Comparison of ENCODE assay signal across 21 mouse cellular contexts in the genomic region with DNA sequence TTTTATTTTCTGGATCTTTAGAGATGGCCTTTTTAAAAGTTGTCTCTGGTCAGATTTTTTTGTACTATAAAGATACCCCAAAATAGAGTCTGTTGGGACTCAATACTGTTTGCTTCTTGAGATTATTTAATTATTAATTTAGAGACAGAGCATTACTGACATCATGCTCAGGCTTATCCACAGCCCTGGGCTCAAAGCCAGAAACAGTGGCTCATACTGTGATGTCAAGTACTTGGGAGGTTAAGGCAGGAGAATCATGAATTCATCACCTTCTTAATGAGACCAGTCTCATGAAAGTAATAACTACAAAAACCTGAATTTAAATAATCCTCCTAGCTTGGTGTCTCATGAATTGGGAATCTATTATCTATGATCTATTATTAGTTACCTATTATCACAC. TPM values are rescaled to one million over a fixed set of nuclear protein-coding genes. Genes with fewer than 3 reads are reported as not detected.
DNase-seq lines count a peak whose midpoint lies in the region; ATAC-seq and TF ChIP-seq lines count a peak whose summit lies in the region.
"Had no signal": no experiment of that assay in that cellular context is flagged by ENCODE, and none has a peak within 500 bp of the region (broad histone marks: within the 10 kb centered on the region; RNA-seq: fewer than 3 reads in every experiment).

No protein-coding gene starts in this region.

- no peak overlapping the region for H3K4me3 ChIP-seq in midbrain, embryonic 14.5 days (replicated peaks; ENCODE audit: low read depth, low read length)
- no peak overlapping the region for H3K4me3 ChIP-seq in midbrain, embryonic 13.5 days (replicated peaks)
- H3K4me3 ChIP-seq: embryonic facial prominence, embryonic 12.5 days; erythroblast, embryonic 14.5 days; forebrain, embryonic 13.5 days; heart, embryonic 10.5 days; liver, embryonic 15.5 days; midbrain, embryonic 15.5 days had no signal

- H3K36me3 ChIP-seq in midbrain, embryonic 14.5 days (ENCODE audit: control insufficient read depth, insufficient read depth, low read length) = peaks cover 75% of the 10 kb centered on the region
- peaks cover 51% of the 10 kb centered on the region for H3K36me3 ChIP-seq in midbrain, embryonic 13.5 days

- no peak for TF ChIP-seq POLR2A in brain, embryonic 14.5 days (IDR thresholded peaks at IDR 0.05; ENCODE audit: borderline replicate concordance, extremely low read depth, insufficient read depth, insufficient read length, poor library complexity, severe bottlenecking)

- no peak overlapping the region for H3K27ac ChIP-seq in midbrain, embryonic 14.5 days (replicated peaks; ENCODE audit: low read depth, low read length)
- no peak overlapping the region for H3K27ac ChIP-seq in midbrain, embryonic 13.5 days
- H3K27ac ChIP-seq: embryonic facial prominence, embryonic 12.5 days; forebrain, embryonic 13.5 days; heart, embryonic 10.5 days; liver, embryonic 15.5 days; midbrain, embryonic 15.5 days had no signal

- no peak overlapping the region for H3K9ac ChIP-seq in midbrain, embryonic 14.5 days (replicated peaks; ENCODE audit: low read length)
- H3K9ac ChIP-seq in midbrain, embryonic 13.5 days (replicated peaks) = no peak overlapping the region
- H3K9ac ChIP-seq: embryonic facial prominence, embryonic 12.5 days; forebrain, embryonic 13.5 days; liver, embryonic 15.5 days; midbrain, embryonic 15.5 days had no signal

- no peaks in the 10 kb centered on the region for H3K27me3 ChIP-seq in midbrain, embryonic 14.5 days (ENCODE audit: control insufficient read depth, insufficient read depth, low read length)
- no peaks in the 10 kb centered on the region for H3K27me3 ChIP-seq in midbrain, embryonic 13.5 days
- H3K27me3 ChIP-seq: embryonic facial prominence, embryonic 12.5 days; forebrain, embryonic 13.5 days; liver, embryonic 15.5 days; midbrain, embryonic 15.5 days had no signal

- H3K4me1 ChIP-seq in midbrain, embryonic 14.5 days (ENCODE audit: control insufficient read depth, insufficient read depth, low read length) = no peaks in the 10 kb centered on the region
- H3K4me1 ChIP-seq in midbrain, embryonic 13.5 days (replicated peaks) = no peaks in the 10 kb centered on the region
- H3K4me1 ChIP-seq: embryonic facial prominence, embryonic 12.5 days; forebrain, embryonic 13.5 days; heart, embryonic 10.5 days; liver, embryonic 15.5 days; midbrain, embryonic 15.5 days had no signal

- H3K4me2 ChIP-seq in midbrain, embryonic 14.5 days (ENCODE audit: low read length) = no peak overlapping the region
- H3K4me2 ChIP-seq in midbrain, embryonic 13.5 days (replicated peaks) = no peak overlapping the region
- H3K4me2 ChIP-seq: embryonic facial prominence, embryonic 12.5 days; forebrain, embryonic 13.5 days; liver, embryonic 15.5 days; midbrain, embryonic 15.5 days had no signal

- ATAC-seq in cerebellum, adult (ENCODE audit: insufficient number of reproducible peaks, low FRiP score, low TSS enrichment) = no peak
- no peak for ATAC-seq in midbrain, embryonic 14.5 days (ENCODE audit: low FRiP score, low TSS enrichment)
- ATAC-seq in midbrain, embryonic 13.5 days = no peak
- ATAC-seq: activated CD4-positive, CD25-positive, alpha-beta regulatory T cell, adult 4 months; forebrain, embryonic 13.5 days; hindbrain, embryonic 16.5 days; intestine, postnatal 0 days; midbrain, embryonic 15.5 days had no signal

- H3K9me3 ChIP-seq in midbrain, embryonic 14.5 days (ENCODE audit: control insufficient read depth, low read length) = no peaks in the 10 kb centered on the region
- no peaks in the 10 kb centered on the region for H3K9me3 ChIP-seq in midbrain, embryonic 13.5 days
- H3K9me3 ChIP-seq: embryonic facial prominence, embryonic 12.5 days; forebrain, embryonic 13.5 days; heart, embryonic 10.5 days; liver, embryonic 15.5 days; midbrain, embryonic 15.5 days had no signal

- DNase-seq in cerebellum, postnatal 14 days = peak; percentile 12 to 23
- DNase-seq in midbrain, embryonic 14.5 days = peak; percentile 11
- peak; percentile 69 for DNase-seq in adrenal gland, adult 2 months
- DNase-seq in brain, embryonic 14.5 days (ENCODE audit: low read depth) = peak; percentile 26
- DNase-seq in gastrocnemius, adult 8-10 months (ENCODE audit: low spot score in 2 of 2) = no peak
- DNase-seq in spleen, adult 12 weeks (ENCODE audit: low spot score) = no peak
- DNase-seq: B cell, adult 2 months; cerebellum, adult 8-10 months; gastrocnemius, postnatal 36 days; right cerebral cortex, postnatal 14 days had no signal

- TF ChIP-seq CTCF in brain, embryonic 14.5 days (IDR thresholded peaks at IDR 0.05; ENCODE audit: borderline replicate concordance, extremely low read depth, insufficient read depth, insufficient read length) = no peak

RNA-seq across cellular contexts. Expression of gene Tmed5, which starts 32.2 kb away (rescaled TPM):
- polyA plus RNA-seq in midbrain, embryonic 14.5 days (2014; fragmentation: Nextera tagmentation; extraction: Ambion mirVana) = 19.1 and 19.3 TPM in 2 replicates
- 24.2 and 24.6 TPM in 2 replicates for polyA plus RNA-seq in midbrain, embryonic 13.5 days (2015; fragmentation: Nextera tagmentation; extraction: Ambion mirVana)
- 10 to 100 TPM; 61.8 to 92.0 TPM for total RNA-seq in adrenal gland, adult 2 months (2021)
- polyA plus RNA-seq in adrenal gland, adult 2 months (2012; rRNA removed) = 214 and 243 TPM in 2 replicates
- 15.3 and 17.1 TPM in 2 replicates for polyA plus RNA-seq in brain, embryonic 14.5 days (2012; rRNA removed)
- total RNA-seq in gastrocnemius, adult 8-10 months (2022) = 10 to 100 TPM; 22.9 to 31.5 (median 26.8) TPM

RNA-seq across cellular contexts. Expression of gene Ccdc18, which starts 32.5 kb away (rescaled TPM):
- 2.2 and 3.1 TPM in 2 replicates for polyA plus RNA-seq in midbrain, embryonic 14.5 days (2014; fragmentation: Nextera tagmentation; extraction: Ambion mirVana)
- 4.3 and 5.2 TPM in 2 replicates for polyA plus RNA-seq in midbrain, embryonic 13.5 days (2015; fragmentation: Nextera tagmentation; extraction: Ambion mirVana)
- total RNA-seq in adrenal gland, adult 2 months (2021) = 1 to 10 TPM in 1 of 2 experiments, under 1 TPM in 1; 0.62 to 1.5 TPM
- polyA plus RNA-seq in adrenal gland, adult 2 months (2012; rRNA removed) = 0.10 TPM in 1 of 2 replicates, not detected in the other
- polyA plus RNA-seq in brain, embryonic 14.5 days (2012; rRNA removed) = 0.83 and 0.95 TPM in 2 replicates
- under 1 TPM in 1 of 4 experiments, not detected in 3; 0.17 TPM for total RNA-seq in gastrocnemius, adult 8-10 months (2022)

RNA-seq across cellular contexts. Expression of gene Mtf2, which starts 34.7 kb away (rescaled TPM):
- 91.4 and 113 TPM in 2 replicates for polyA plus RNA-seq in midbrain, embryonic 14.5 days (2014; fragmentation: Nextera tagmentation; extraction: Ambion mirVana)
- polyA plus RNA-seq in midbrain, embryonic 13.5 days (2015; fragmentation: Nextera tagmentation; extraction: Ambion mirVana) = 140 and 146 TPM in 2 replicates
- 10 to 100 TPM; 18.4 to 26.6 TPM for total RNA-seq in adrenal gland, adult 2 months (2021)
- 4.0 and 5.3 TPM in 2 replicates for polyA plus RNA-seq in adrenal gland, adult 2 months (2012; rRNA removed)
- polyA plus RNA-seq in brain, embryonic 14.5 days (2012; rRNA removed) = 75.2 and 77.6 TPM in 2 replicates
- total RNA-seq in gastrocnemius, adult 8-10 months (2022) = 10 to 100 TPM in 3 of 4 experiments, 1 to 10 TPM in 1; 9.7 to 12.1 (median 11.3) TPM

Comparison
In these comparisons a context has a peak if more than half of its experiments do, and no peak if none do; other contexts are left out.
1. DNase-seq: peak in cerebellum, postnatal 14 days (2 of 2), midbrain, embryonic 14.5 days (single experiment), adrenal gland, adult 2 months (single experiment) and brain, embryonic 14.5 days (single experiment); none in gastrocnemius, adult 8-10 months (0 of 2) and spleen, adult 12 weeks (single experiment).
2. RNA of gene Mtf2, which starts 34.7 kb away (polyA plus RNA-seq): 140 to 146 TPM in midbrain, embryonic 13.5 days, 91.4 to 113 TPM in midbrain, embryonic 14.5 days and 75.2 to 77.6 TPM in brain, embryonic 14.5 days; 4.0 to 5.3 TPM in adrenal gland, adult 2 months; every median in the first group is over 10 times any median in the second.